Mouse (Mus musculus) neural tube, embryonic 13.5 days (tissue): Measurements from ENCODE around the gene Ipo4. TPM values are rescaled to one million over a fixed set of nuclear protein-coding genes. Genes with fewer than 3 reads are reported as not detected.

Experiments used
- ATAC-seq: fragments of 200-750 bp; cut with Nextera tagmentation; 2 replicates; pipeline ENCODE4 v1.8.0; 2017; ENCODE audit warnings: low read depth, mild to moderate bottlenecking, moderate TSS enrichment, moderate library complexity
- H3K27ac ChIP-seq: fragments of 300-500 bp; sonication (generic); replicated peaks from 2 replicates; pipeline ENCODE4 v1.5.1; 2015; ENCODE audit warnings: moderate library complexity, mild to moderate bottlenecking, inconsistent platforms
- H3K27me3 ChIP-seq: fragments of 300-500 bp; sonication (generic); 2 replicates; pipeline ENCODE4 v1.6.1; 2015; ENCODE audit warnings: mild to moderate bottlenecking, inconsistent platforms
- H3K36me3 ChIP-seq: fragments of 300-500 bp; sonication (generic); 2 replicates; pipeline ENCODE4 v1.6.1; 2015; ENCODE audit warnings: mild to moderate bottlenecking, inconsistent platforms
- H3K4me1 ChIP-seq: fragments of 300-500 bp; sonication (generic); replicated peaks from 2 replicates; pipeline ENCODE4 v1.6.1; 2015; ENCODE audit warnings: inconsistent platforms
- H3K4me2 ChIP-seq: fragments of 300-500 bp; sonication (generic); 2 replicates; pipeline ENCODE4 v1.6.1; 2015; ENCODE audit warnings: inconsistent platforms, mild to moderate bottlenecking, moderate library complexity
- H3K4me3 ChIP-seq: fragments of 300-500 bp; sonication (generic); 2 replicates; pipeline ENCODE4 v1.5.1; 2015; ENCODE audit warnings: mild to moderate bottlenecking, inconsistent platforms
- H3K9ac ChIP-seq: fragments of 300-500 bp; sonication (generic); 2 replicates; pipeline ENCODE4 v1.6.1; 2015; ENCODE audit warnings: moderate library complexity, mild to moderate bottlenecking, inconsistent platforms
- H3K9me3 ChIP-seq: fragments of 300-500 bp; sonication (generic); 2 replicates; pipeline ENCODE4 v1.6.1; 2016; ENCODE audit warnings: inconsistent platforms
- WGBS: fragments of 180-500 bp; shearing (Covaris S2); methylation state at CpG from one replicate; pipeline ENCODE4 v1.1.7; 2015; 5-methylcytosine and 5-hydroxymethylcytosine counted together
- polyA plus RNA-seq: library from polyadenylated mRNA; unstranded; fragments of >200 nt; fragmentation: Nextera tagmentation; extraction: Ambion mirVana; gene quantifications from 2 replicates; pipeline ENCODE4 v1.2.1, GENCODE M21; 2015

The Ipo4 gene
- polyA plus RNA-seq, 1 experiment from 2014 or later = 81.6 TPM

GRCm38 (mm10) chr14:55598521-55599390, 37.0 kb downstream of the Ipo4 start:
- Histone ChIP-seq H3K9ac (no peak overlapping the region), H3K4me2 (no peak overlapping the region), H3K27me3 (no peaks in the 10 kb centered on the region), H3K9me3 (no peaks in the 10 kb centered on the region), H3K4me3 (no peak overlapping the region), H3K4me1 (peaks cover 7% of the 10 kb centered on the region), H3K36me3 (peaks cover 96% of the 10 kb centered on the region), H3K27ac (no peak overlapping the region)
- no peak for ATAC-seq
- WGBS = 95% methylated on average over 21 of the region's 21 CpGs

GRCm38 (mm10) chr14:55596036-55596690, 39.6 kb downstream of the Ipo4 start:
- no peaks in the 10 kb centered on the region for H3K27me3 ChIP-seq
- H3K4me3 ChIP-seq = no peak overlapping the region
- peaks cover 21% of the 10 kb centered on the region for H3K4me1 ChIP-seq
- H3K36me3 ChIP-seq = peaks cover 71% of the 10 kb centered on the region
- no peak for ATAC-seq
- H3K9me3 ChIP-seq = no peaks in the 10 kb centered on the region
- no peak overlapping the region for H3K27ac ChIP-seq
- no peak overlapping the region for H3K9ac ChIP-seq
- no peak overlapping the region for H3K4me2 ChIP-seq
- 77% methylated on average over 13 of the region's 13 CpGs for WGBS

DNA sequence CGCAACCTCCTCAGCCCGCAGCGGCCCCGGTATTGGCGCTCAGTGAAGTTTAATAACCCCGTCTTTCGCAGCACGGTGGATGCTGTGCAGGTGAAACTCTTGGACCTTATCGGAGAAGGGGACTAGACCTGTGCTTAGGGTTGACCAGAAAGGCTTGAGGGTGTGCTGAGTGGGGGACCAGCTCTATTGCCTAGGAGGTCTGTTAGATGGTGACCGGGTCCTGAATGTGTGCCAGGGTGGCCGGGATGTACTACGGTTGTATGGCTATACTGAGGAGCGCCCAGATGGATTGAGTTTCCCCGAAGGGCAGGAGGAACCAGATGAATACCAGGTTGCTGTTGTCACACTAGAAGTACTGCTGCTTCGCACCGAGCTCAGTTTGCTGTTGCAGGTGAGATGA, 43.5 kb downstream of the Ipo4 start:
- peak overlapping the region; percentile 91 for H3K9ac ChIP-seq
- peak overlapping the region; percentile 96 for H3K27ac ChIP-seq
- WGBS = 4% methylated on average over 16 of the region's 16 CpGs
- H3K4me1 ChIP-seq = peaks cover 37% of the 10 kb centered on the region
- H3K9me3 ChIP-seq = no peaks in the 10 kb centered on the region
- ATAC-seq = no peak
- H3K27me3 ChIP-seq = no peaks in the 10 kb centered on the region
- peak overlapping the region; percentile 93 for H3K4me2 ChIP-seq
- H3K4me3 ChIP-seq = peak overlapping the region; percentile 72
- H3K36me3 ChIP-seq = peaks cover 49% of the 10 kb centered on the region

DNA sequence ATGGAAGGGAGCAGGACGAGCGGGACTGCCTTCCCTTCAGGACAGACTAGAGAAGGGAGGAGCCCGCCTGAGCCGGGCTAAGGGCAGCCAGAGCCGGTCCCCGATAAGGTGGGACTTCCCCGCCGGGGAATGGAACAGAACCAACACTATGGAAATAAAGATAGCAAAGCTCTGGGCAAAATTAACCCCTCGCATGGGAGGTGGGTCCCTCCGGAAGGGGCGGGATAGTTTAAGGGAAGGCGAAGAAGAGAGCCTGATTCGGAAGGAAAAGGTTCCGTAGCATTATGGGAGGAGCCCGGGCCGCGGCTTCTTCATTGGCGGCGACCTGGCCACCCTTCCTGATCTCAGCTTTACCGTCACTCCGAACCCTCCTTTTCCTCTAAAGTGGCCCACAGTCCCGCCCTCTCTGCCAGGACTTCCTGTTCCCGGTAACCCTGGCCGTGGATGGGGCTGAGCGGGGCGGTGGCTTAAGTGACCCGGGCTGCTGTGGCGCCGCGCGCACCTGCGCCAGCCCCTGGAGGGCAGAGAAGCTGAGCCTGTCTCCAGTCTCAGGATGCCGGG, 44.3 kb downstream of the Ipo4 start, which contains the start of gene Rnf31:
Rnf31 (plus strand) TSS at position 378 of the 561 bp plus-strand sequence.
- Histone ChIP-seq H3K27me3 (no peaks in the 10 kb centered on the region), H3K4me1 (peaks cover 37% of the 10 kb centered on the region), H3K36me3 (peaks cover 44% of the 10 kb centered on the region), H3K9ac (peak within 1 kb of the TSS; percentile 91), H3K4me3 (peak within 1 kb of the TSS; percentile 72), H3K27ac (peak within 1 kb of the TSS; percentile 96), H3K9me3 (no peaks in the 10 kb centered on the region), H3K4me2 (peak within 1 kb of the TSS; percentile 93)
- peak; percentile 94 for ATAC-seq
- WGBS = under 1% methylated on average over 33 of the region's 33 CpGs

DNA sequence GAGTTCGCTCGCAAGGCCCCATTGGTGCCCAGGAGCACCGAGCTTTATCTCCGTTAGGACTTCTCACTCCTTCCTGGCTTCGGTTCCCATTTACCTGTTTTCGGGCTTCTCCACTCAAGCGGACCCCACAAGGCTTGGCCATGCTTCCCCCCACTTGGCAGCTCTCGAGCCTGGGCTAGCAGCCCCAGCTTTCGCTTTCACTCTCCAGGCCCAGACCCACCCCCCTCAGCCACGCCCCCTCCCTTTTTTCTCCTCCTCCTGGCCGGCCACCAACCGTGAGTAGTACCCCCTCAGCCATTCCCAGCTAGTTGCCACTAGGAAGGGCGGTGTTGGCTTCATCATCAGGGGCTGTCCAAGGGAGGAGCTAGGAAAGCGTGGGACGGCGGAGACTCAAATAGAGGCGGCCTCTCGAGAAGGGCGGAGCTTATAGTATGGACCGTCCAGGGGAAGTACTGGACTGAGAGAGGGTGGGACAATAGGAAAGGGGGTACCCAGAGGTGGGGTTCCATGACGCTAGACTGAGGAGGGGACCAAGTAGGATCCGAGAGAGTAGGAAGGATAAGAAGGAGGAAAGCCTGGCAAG, 44.9 kb downstream of the Ipo4 start, which contains the start of gene Psme2:
Psme2 (minus strand) TSS at position 366 of the 583 bp plus-strand sequence.
- peak within 1 kb of the TSS; percentile 72 for H3K4me3 ChIP-seq
- peak; percentile 97 for ATAC-seq
- peaks cover 38% of the 10 kb centered on the region for H3K36me3 ChIP-seq
- H3K27me3 ChIP-seq = no peaks in the 10 kb centered on the region
- peak within 1 kb of the TSS; percentile 91 for H3K9ac ChIP-seq
- H3K27ac ChIP-seq = peak within 1 kb of the TSS; percentile 96
- H3K9me3 ChIP-seq = no peaks in the 10 kb centered on the region
- 1% methylated on average over 22 of the region's 22 CpGs for WGBS
- peak within 1 kb of the TSS; percentile 93 for H3K4me2 ChIP-seq
- H3K4me1 ChIP-seq = peaks cover 37% of the 10 kb centered on the region

DNA sequence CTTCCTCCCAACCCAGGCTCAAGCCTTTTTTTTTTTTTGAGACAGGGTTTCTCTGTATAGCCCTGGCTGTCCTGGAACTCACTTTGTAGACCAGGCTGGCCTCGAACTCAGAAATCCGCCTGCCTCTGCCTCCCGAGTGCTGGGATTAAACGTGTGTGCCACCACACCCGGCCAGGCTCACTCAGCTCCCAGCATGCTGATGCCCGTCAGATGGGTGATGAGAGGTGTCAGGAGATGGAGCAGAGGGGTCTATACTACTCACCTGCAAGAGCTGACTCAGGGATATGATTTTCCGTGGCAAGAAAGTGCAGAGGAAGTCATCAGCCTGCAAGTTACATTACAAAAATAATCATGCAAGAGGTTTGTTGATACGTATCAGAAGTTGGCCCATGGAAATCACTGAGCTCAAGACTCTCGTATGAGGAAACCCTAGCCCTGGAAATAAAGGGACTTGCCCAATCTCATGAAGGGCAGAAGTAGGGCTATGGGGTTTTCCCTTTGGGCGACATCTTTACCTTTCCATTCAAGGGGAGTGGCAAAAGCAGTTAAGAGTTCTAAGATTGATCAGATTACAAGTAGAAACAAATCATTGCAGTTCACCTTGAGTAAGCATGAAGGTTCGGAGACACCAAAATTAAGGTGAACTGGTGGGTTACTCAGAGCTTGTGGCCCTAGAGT, 45.8 kb downstream of the Ipo4 start:
- Histone ChIP-seq H3K27ac (peak overlapping the region; percentile 96; the same call in 1 of the 2 replicates), H3K9ac (peak overlapping the region; percentile 91), H3K4me2 (peak overlapping the region; percentile 93), H3K9me3 (no peaks in the 10 kb centered on the region), H3K4me3 (peak overlapping the region; percentile 72), H3K4me1 (peaks cover 45% of the 10 kb centered on the region), H3K27me3 (no peaks in the 10 kb centered on the region), H3K36me3 (peaks cover 29% of the 10 kb centered on the region)
- ATAC-seq = no peak
- 90% methylated on average over 11 of the region's 11 CpGs for WGBS

DNA sequence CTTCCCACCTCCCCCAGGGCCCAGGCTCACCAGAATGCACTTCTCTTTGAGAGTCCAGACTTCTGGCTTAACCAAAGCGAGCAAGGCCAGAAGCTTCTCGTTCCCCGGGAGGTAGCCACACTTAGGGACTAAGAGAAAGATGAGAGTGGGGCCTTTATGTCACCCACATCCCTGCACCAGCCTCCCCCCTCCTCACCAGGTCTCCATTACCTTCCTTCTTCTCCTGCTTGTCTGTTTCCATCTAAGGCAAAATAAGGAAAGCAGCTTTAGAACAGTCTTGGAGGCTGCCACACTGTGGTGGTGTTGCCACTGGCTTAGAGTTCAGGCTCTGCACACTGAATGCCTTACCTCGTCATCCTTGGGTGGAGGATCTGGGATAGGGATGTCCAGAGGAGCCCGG, 46.5 kb downstream of the Ipo4 start:
- peaks cover 22% of the 10 kb centered on the region for H3K36me3 ChIP-seq
- H3K4me1 ChIP-seq = peaks cover 52% of the 10 kb centered on the region
- H3K27ac ChIP-seq = no peak overlapping the region
- H3K4me3 ChIP-seq = no peak overlapping the region
- no peak overlapping the region for H3K4me2 ChIP-seq
- 90% methylated on average over 5 of the region's 5 CpGs for WGBS
- no peaks in the 10 kb centered on the region for H3K9me3 ChIP-seq
- no peak overlapping the region for H3K9ac ChIP-seq
- H3K27me3 ChIP-seq = no peaks in the 10 kb centered on the region
- no peak for ATAC-seq

- no peak for ATAC-seq
- Histone ChIP-seq H3K36me3 (peaks cover 28% of the 10 kb centered on the region), H3K9me3 (no peaks in the 10 kb centered on the region), H3K27ac (no peak overlapping the region), H3K4me1 (peaks cover 32% of the 10 kb centered on the region), H3K4me3 (no peak overlapping the region), H3K27me3 (no peaks in the 10 kb centered on the region), H3K4me2 (no peak overlapping the region), H3K9ac (no peak overlapping the region)
- WGBS = 92% methylated on average over 2 of the region's 2 CpGs
These were observed 49.6 kb downstream of the Ipo4 start for GRCm38 (mm10) chr14:55586149-55586548.

DNA sequence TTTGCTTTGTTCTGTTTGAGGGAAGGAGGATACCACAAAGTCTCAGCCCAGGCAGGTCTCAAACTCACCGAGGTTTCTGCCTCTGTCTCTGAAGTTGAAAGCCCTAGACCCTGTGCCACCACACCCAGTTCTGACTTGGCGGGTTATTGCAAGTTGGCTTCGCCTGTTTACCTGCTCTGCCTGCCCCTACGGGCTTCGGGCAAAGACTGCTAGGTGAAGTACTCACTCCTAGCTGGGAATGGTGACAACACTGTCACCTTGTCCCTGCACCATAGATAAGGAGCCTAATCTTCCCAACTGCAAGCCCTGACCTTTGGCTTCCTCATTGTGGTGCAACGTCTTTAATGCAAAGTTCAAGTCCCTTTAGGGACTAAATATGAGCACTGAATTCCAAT, 50.2 kb downstream of the Ipo4 start:
- peaks cover 32% of the 10 kb centered on the region for H3K4me1 ChIP-seq
- H3K4me2 ChIP-seq = peak overlapping the region; percentile 66
- peaks cover 33% of the 10 kb centered on the region for H3K36me3 ChIP-seq
- H3K27ac ChIP-seq = no peak overlapping the region
- ATAC-seq = no peak
- peak overlapping the region; percentile 48; the same call in 1 of the 2 replicates for H3K4me3 ChIP-seq
- no peak overlapping the region; the same call in 1 of the 2 replicates for H3K9ac ChIP-seq
- no peaks in the 10 kb centered on the region for H3K9me3 ChIP-seq
- H3K27me3 ChIP-seq = no peaks in the 10 kb centered on the region
- 66% methylated on average over 6 of the region's 6 CpGs for WGBS

DNA sequence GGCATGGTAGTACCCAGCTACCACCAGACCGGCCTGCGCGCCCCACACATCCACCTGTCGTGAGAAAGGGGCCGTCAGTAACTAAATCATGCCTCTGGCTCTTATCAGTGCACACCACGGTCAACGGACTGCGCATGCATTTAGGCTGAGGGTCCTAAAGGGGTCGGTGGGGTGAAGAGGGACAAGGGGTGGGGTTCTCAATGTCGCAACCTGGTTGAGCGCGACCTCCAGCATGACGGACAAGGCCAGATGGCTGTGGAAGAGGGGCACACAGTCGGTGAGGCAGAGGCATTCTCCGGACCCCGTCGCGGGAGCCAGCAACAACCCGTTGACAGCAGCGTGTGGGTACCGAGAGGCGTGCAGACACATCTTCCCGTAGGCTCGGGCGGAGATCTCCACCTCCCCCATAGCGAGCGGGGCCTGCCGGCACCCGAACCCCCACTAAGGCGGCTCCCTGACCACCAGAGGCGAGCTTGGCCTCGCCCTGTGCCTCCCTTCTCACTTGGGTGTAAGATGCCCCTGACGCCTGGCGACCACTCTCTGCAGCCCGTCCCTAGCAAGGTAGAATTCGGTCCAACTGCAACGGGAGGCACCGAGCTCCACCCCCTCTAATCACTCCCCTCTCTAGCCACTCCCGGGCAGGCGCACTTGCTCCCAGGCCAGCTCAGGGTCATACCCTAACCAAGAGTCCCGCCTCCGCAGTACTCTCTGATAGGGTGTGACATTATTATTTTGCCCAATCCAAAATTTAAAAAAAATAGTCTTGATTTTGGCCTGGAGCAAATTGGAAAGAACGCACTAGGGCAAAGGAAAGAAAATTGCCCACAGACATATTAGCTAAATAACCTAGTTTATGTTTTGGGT, 50.8 kb downstream of the Ipo4 start, which contains the start of gene Emc9:
Emc9 (minus strand) TSS at position 601 of the 864 bp plus-strand sequence.
- WGBS = 2% methylated on average over 43 of the region's 43 CpGs
- Histone ChIP-seq H3K36me3 (peaks cover 40% of the 10 kb centered on the region), H3K4me1 (peaks cover 26% of the 10 kb centered on the region), H3K9me3 (no peaks in the 10 kb centered on the region), H3K4me2 (peak within 1 kb of the TSS; percentile 66), H3K27ac (peak within 1 kb of the TSS; percentile 52; the same call in 1 of the 2 replicates), H3K27me3 (no peaks in the 10 kb centered on the region), H3K9ac (peak within 1 kb of the TSS; percentile 79), H3K4me3 (peak within 1 kb of the TSS; percentile 48)
- peak; percentile 68 for ATAC-seq
